Mouse (Mus musculus) heart, embryonic 10.5 days (tissue): ENCODE measurements around the gene Mterf1b. TPM values are rescaled to one million over a fixed set of nuclear protein-coding genes. Genes with fewer than 3 reads are reported as not detected.
"Not testable (repeated sequence)": the region's sequence is repeated elsewhere in the genome, so short reads cannot be mapped to it uniquely, and the experiment has no call there.

ENCODE experiments used
- DNase-seq: peaks from one replicate; pipeline ENCODE4 v3.0.0-alpha.2; 2017; ENCODE audit warnings: low spot score
- H3K27ac ChIP-seq: fragments of 300-500 bp; sonication (generic); 2 replicates; pipeline ENCODE4 v1.5.1; 2016; ENCODE audit warnings: mild to moderate bottlenecking
- H3K27me3 ChIP-seq: fragments of 300-500 bp; sonication (generic); 2 replicates; pipeline ENCODE4 v1.6.1; 2016; ENCODE audit warnings: mild to moderate bottlenecking; ENCODE audit not compliant: poor library complexity, insufficient read depth, severe bottlenecking
- H3K36me3 ChIP-seq: fragments of 300-500 bp; sonication (generic); 2 replicates; pipeline ENCODE4 v1.6.1; 2016; ENCODE audit warnings: mild to moderate bottlenecking, moderate library complexity
- H3K4me1 ChIP-seq: fragments of 300-500 bp; sonication (generic); 2 replicates; pipeline ENCODE4 v1.6.1; 2016; ENCODE audit warnings: mild to moderate bottlenecking
- H3K4me3 ChIP-seq: fragments of 300-500 bp; sonication (generic); 2 replicates; pipeline ENCODE4 v1.5.1; 2016; ENCODE audit warnings: mild to moderate bottlenecking, moderate library complexity
- H3K9me3 ChIP-seq: fragments of 300-500 bp; sonication (generic); 2 replicates; pipeline ENCODE4 v1.6.1; 2016; ENCODE audit warnings: mild to moderate bottlenecking, moderate library complexity
- WGBS: fragments of 180-500 bp; shearing (Covaris S2); methylation state at CpG from one replicate; pipeline ENCODE4 v1.1.7; 2016; 5-methylcytosine and 5-hydroxymethylcytosine counted together
- polyA plus RNA-seq: library from polyadenylated mRNA; unstranded; fragments of >200 nt; fragmentation: Nextera tagmentation; extraction: Ambion mirVana; gene quantifications from 2 replicates; pipeline ENCODE4 v1.2.1, GENCODE M21; 2016

Mterf1b gene
- polyA plus RNA-seq, 1 experiment from 2014 or later, result 3.1 TPM

- Histone ChIP-seq H3K27ac (no peak overlapping the region), H3K36me3 (no peaks in the 10 kb centered on the region), H3K4me3 (no peak overlapping the region), H3K27me3 (no peaks in the 10 kb centered on the region), H3K4me1 (peaks cover 4% of the 10 kb centered on the region; the same call in 1 of the 2 replicates), H3K9me3 (0 out of 2 replicates have a peak, but pooled peaks cover 2% of the 10 kb centered on the region)
- 50% methylated on average over 1 of the region's 1 CpGs for WGBS
- no peak for DNase-seq
Observed at GRCm38 (mm10) chr5:4195086-4195485, 2.9 kb downstream of the Mterf1b start.

DNA sequence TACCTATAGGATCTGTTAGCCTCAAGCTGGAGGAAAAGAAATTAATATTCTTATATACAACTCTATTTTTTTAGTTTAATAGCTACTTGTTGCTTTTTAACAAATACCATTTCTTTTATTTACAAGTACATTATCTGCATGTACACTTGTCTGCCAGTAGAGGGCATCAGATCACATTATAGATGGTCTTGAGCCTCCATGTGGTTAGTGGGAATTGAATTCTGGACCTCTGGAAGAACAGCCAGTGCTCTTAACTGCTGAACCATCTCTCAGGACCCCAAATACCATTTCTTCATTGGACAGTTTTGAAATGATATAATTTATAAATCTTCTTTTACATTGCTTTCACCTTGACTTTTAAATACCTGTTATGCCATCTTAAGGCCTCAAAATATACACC lies 9.2 kb downstream of the Mterf1b start:
- H3K27me3 ChIP-seq, result no peaks in the 10 kb centered on the region
- H3K27ac ChIP-seq, result no peak overlapping the region
- H3K4me1 ChIP-seq, result no peaks in the 10 kb centered on the region
- H3K9me3 ChIP-seq, result no peaks in the 10 kb centered on the region
- H3K36me3 ChIP-seq, result no peaks in the 10 kb centered on the region
- DNase-seq, result no peak
- no peak overlapping the region for H3K4me3 ChIP-seq

DNA sequence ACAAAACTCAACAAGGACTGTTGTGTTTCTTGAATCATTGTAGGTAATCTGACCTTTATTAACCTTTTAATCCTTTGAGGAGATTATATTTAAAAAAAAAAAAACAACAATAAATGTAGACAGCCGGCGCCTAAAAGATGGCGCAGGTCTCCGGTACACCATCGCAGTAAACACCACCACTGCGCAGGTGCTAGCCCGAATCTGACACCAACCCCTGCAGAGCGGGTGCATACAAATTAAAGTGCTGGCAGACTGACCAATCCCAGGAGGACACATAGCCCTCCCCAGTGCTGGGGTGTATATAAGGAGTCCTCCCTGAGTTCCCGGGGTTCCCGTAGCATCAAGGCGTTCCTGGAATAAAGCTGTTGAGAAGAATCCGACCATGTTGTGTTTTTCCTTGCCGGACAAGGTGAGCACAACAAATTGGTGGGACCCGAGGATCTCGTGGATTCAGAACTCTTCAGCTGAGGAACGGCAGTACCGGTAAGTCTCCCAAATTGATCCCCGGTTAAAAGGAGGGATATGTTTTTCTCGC lies 10.2 kb downstream of the Mterf1b start:
- 93% methylated on average over 19 of the region's 19 CpGs for WGBS
- H3K9me3 ChIP-seq, result not testable (repeated sequence)

DNA sequence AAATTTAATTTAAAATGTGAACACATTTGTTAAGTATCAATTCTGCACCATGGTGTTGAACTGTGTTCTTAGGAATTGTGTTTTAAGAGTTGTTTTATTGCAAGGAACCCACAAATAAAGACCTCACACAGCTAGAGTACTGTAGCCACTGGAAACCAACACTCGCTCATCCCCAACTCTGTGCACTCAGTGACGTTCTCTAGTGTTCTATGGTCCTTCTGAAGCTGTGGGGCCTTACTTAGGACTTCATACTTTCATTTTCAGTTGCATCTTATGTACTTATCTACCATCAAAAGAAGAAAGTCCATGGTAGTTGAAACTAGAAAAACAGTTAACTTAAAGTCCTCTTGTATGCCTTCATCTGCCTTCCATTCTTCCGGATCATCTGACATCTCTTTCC lies 17.9 kb downstream of the Mterf1b start:
- not testable (repeated sequence) for H3K36me3 ChIP-seq, H3K27ac ChIP-seq, H3K27me3 ChIP-seq, H3K4me1 ChIP-seq, DNase-seq, H3K9me3 ChIP-seq, H3K4me3 ChIP-seq
- WGBS, result 98% methylated on average over 3 of the region's 3 CpGs

More for the DNA sequence above, 10.2 kb downstream of the Mterf1b start:
- H3K27ac ChIP-seq, H3K36me3 ChIP-seq, DNase-seq, H3K4me3 ChIP-seq, H3K27me3 ChIP-seq, H3K4me1 ChIP-seq: not testable (repeated sequence)

DNA sequence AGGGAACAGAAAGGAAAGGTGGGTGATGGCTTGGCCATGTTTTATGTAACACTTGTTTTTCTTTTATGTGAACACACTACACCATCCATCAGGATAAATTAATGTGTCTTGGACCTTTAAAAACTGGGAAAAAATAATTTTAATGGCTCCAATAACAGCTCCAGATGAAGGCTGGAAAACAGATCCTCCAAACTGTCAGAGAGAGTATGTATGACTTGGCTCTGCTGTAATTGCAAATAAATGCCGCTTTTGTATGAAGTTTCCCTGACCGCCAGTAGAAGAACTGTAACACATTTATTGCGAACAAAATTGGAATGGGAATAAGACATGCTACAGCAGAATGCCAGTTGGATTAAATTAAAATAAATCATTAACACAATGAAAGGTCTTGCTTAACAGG lies 29.1 kb downstream of the Mterf1b start:
- WGBS, result 90% methylated on average over 3 of the region's 3 CpGs
- Histone ChIP-seq H3K4me1 (no peaks in the 10 kb centered on the region), H3K36me3 (no peaks in the 10 kb centered on the region), H3K27me3 (no peaks in the 10 kb centered on the region), H3K4me3 (no peak overlapping the region), H3K9me3 (no peaks in the 10 kb centered on the region), H3K27ac (no peak overlapping the region)
- no peak for DNase-seq

GRCm38 (mm10) chr5:4221981-4222623 lies 29.9 kb downstream of the Mterf1b start:
- 66% methylated on average over 6 of the region's 6 CpGs for WGBS

GRCm38 (mm10) chr5:4232163-4232562 lies 40.0 kb downstream of the Mterf1b start:
- no peak for DNase-seq
- Histone ChIP-seq H3K27me3 (no peaks in the 10 kb centered on the region), H3K4me1 (no peaks in the 10 kb centered on the region), H3K9me3 (no peaks in the 10 kb centered on the region), H3K4me3 (no peak overlapping the region), H3K36me3 (no peaks in the 10 kb centered on the region), H3K27ac (no peak overlapping the region)
- 82% methylated on average over 2 of the region's 2 CpGs for WGBS

More at GRCm38 (mm10) chr5:4221981-4222623, 29.9 kb downstream of the Mterf1b start:
- H3K27me3 ChIP-seq, result no peaks in the 10 kb centered on the region
- H3K4me3 ChIP-seq, result no peak overlapping the region
- H3K36me3 ChIP-seq, result no peaks in the 10 kb centered on the region
- DNase-seq, result no peak
- H3K9me3 ChIP-seq, result no peaks in the 10 kb centered on the region
- no peaks in the 10 kb centered on the region for H3K4me1 ChIP-seq
- H3K27ac ChIP-seq, result no peak overlapping the region

DNA sequence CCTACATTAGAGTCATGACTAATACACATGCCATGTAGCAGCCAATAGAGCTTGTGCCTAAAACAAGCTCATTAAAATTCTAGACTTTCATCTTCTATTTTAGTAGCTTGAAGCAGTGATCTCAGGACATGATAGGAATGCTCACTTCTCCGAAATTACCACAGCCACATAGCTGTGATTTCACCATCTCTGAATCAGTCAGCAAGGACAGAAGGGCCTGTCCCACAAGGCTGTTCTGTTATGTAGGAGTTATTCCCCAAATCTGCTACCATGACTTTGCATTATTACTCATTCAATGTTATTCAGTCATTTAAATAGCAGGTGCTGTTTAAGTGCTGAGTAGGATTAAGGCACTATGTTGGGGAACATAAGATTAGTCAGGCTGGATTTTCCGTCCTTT lies 42.3 kb downstream of the Mterf1b start:
- no peaks in the 10 kb centered on the region for H3K27me3 ChIP-seq
- 70% methylated on average over 2 of the region's 2 CpGs for WGBS
- no peak overlapping the region for H3K27ac ChIP-seq
- no peaks in the 10 kb centered on the region for H3K4me1 ChIP-seq
- H3K36me3 ChIP-seq, result no peaks in the 10 kb centered on the region
- no peaks in the 10 kb centered on the region for H3K9me3 ChIP-seq
- H3K4me3 ChIP-seq, result no peak overlapping the region
- DNase-seq, result no peak

- H3K27ac ChIP-seq, result no peak overlapping the region
- no peaks in the 10 kb centered on the region for H3K36me3 ChIP-seq
- H3K4me3 ChIP-seq, result no peak overlapping the region
- H3K9me3 ChIP-seq, result no peaks in the 10 kb centered on the region
- H3K4me1 ChIP-seq, result no peaks in the 10 kb centered on the region
- no peak for DNase-seq
- no peaks in the 10 kb centered on the region for H3K27me3 ChIP-seq
- 72% methylated on average over 2 of the region's 2 CpGs for WGBS
Observed at GRCm38 (mm10) chr5:4240120-4240519, 48.0 kb downstream of the Mterf1b start.

DNA sequence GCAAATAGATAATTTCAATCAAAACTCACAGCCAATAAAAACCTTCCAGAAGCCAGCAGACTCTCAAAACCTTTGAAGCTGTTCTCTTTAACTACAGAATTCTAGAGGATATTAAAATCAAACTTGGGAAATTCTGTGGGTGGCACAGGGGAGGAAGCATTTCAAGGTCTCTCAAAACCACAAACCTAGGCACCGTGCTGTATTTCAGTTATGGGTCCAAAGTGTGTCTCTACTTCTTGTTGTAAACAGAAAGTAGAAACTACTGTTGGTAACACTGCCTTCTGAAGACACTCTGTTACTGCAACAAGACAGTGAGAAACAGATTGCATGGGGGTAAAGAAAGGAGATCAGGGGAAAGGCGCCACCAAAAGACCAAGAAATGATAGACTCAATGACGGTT lies 52.8 kb downstream of the Mterf1b start:
- no peaks in the 10 kb centered on the region for H3K36me3 ChIP-seq
- H3K4me3 ChIP-seq, result no peak overlapping the region
- H3K27me3 ChIP-seq, result no peaks in the 10 kb centered on the region
- no peaks in the 10 kb centered on the region for H3K9me3 ChIP-seq
- WGBS, result 79% methylated on average over 3 of the region's 3 CpGs
- H3K4me1 ChIP-seq, result no peaks in the 10 kb centered on the region
- no peak for DNase-seq
- no peak overlapping the region for H3K27ac ChIP-seq

DNA sequence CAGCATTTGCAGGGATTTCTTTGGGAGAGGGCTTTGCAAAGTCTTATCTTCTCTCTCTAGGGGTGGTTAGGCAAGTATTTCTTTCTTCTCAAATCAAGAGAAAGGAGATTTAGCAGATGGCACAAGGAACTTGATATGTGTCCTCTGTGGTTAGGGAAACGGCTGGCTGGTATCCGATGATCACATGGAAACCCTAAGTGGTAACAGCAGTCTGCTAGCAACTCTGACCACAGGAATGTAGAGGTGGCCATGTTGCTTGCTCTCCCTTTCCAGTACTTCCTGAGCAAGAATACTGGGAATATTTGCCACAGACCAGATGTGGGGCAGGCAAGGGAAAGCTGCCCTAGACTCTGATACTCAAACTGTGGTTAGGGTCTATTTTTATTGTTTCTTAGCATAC lies 53.9 kb downstream of the Mterf1b start:
- Histone ChIP-seq H3K4me3 (no peak overlapping the region), H3K9me3 (no peaks in the 10 kb centered on the region), H3K27ac (no peak overlapping the region), H3K4me1 (no peaks in the 10 kb centered on the region), H3K27me3 (no peaks in the 10 kb centered on the region), H3K36me3 (no peaks in the 10 kb centered on the region)
- 46% methylated on average over 2 of the region's 2 CpGs for WGBS
- DNase-seq, result no peak
